Mouse (Mus musculus): ENCODE measurements around the gene Usp22.

DNA sequence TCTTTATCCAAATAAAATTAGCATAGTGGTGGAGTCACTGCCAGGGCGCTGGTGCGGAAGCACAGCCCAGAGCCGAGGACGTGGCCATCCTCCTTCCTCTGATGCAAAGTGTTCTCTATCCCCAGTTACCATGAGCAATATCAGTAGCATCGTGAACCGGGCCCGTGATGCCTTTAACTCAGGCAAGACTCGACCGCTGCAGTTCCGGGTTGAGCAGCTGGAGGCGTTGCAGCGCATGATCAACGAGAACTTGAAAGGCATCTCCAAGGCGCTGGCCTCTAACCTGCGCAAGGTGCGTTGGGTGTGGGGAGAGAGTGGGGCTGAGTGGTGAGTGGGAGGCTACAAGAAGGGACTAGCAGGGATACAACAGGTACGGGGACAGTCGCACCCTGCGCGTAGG is 37.2 kb upstream of the Usp22 start:
- TF ChIP-seq CTCF (IDR thresholded peaks at IDR 0.05; ENCODE audit: control insufficient read depth, insufficient read depth, low read length): peak; percentile 11; the same call in 1 of the 2 replicates
- no peak for TF ChIP-seq POLR2A (IDR thresholded peaks at IDR 0.05; ENCODE audit: borderline replicate concordance, control insufficient read depth, low read depth, low read length)
